Mouse (Mus musculus) limb, embryonic 12.5 days (tissue): ENCODE results near the gene Lage3. TPM values are rescaled to one million over a fixed set of nuclear protein-coding genes. Genes with fewer than 3 reads are reported as not detected.

ENCODE experiments used
- ATAC-seq: fragments of 200-750 bp; cut with Nextera tagmentation; 2 replicates; pipeline ENCODE4 v1.8.0; 2017; ENCODE audit warnings: low read depth, moderate TSS enrichment; ENCODE audit not compliant: insufficient number of reproducible peaks, insufficient read depth, low FRiP score, low TSS enrichment
- H3K27ac ChIP-seq: fragments of 300-500 bp; sonication (generic); 2 replicates; pipeline ENCODE4 v1.5.1; 2016; ENCODE audit warnings: mild to moderate bottlenecking, moderate library complexity
- H3K27me3 ChIP-seq: fragments of 300-500 bp; sonication (generic); 2 replicates; pipeline ENCODE4 v1.6.1; 2016; ENCODE audit warnings: mild to moderate bottlenecking, moderate library complexity
- H3K36me3 ChIP-seq: fragments of 300-500 bp; sonication (generic); 2 replicates; pipeline ENCODE4 v1.6.1; 2016; ENCODE audit warnings: mild to moderate bottlenecking, moderate library complexity
- H3K4me1 ChIP-seq: fragments of 300-500 bp; sonication (generic); replicated peaks from 2 replicates; pipeline ENCODE4 v1.6.1; 2016
- H3K4me2 ChIP-seq: fragments of 300-500 bp; sonication (generic); 2 replicates; pipeline ENCODE4 v1.6.1; 2016; ENCODE audit warnings: mild to moderate bottlenecking, moderate library complexity
- H3K4me3 ChIP-seq: fragments of 300-500 bp; sonication (generic); replicated peaks from 2 replicates; pipeline ENCODE4 v1.5.1; 2016; ENCODE audit warnings: mild to moderate bottlenecking
- H3K9ac ChIP-seq: fragments of 300-500 bp; sonication (generic); replicated peaks from 2 replicates; pipeline ENCODE4 v1.6.1; 2016; ENCODE audit warnings: mild to moderate bottlenecking, moderate library complexity
- H3K9me3 ChIP-seq: fragments of 300-500 bp; sonication (generic); 2 replicates; pipeline ENCODE4 v1.6.1; 2016; ENCODE audit warnings: mild to moderate bottlenecking, moderate library complexity
- WGBS: fragments of 180-500 bp; shearing (Covaris S2); methylation state at CpG from one replicate; pipeline ENCODE4 v1.1.7; 2016; 5-methylcytosine and 5-hydroxymethylcytosine counted together
- microRNA-seq: library from miRNA; unstranded; fragments of <30 nt; microRNA quantifications from one replicate; pipeline ENCODE4, GENCODE M21; 2017
- polyA plus RNA-seq: library from polyadenylated mRNA; unstranded; fragments of >200 nt; fragmentation: Nextera tagmentation; extraction: Ambion mirVana; gene quantifications from 2 replicates; pipeline ENCODE4 v1.2.1, GENCODE M21; 2016

Gene Lage3
- polyA plus RNA-seq, 1 experiment from 2014 or later = 122 TPM

DNA sequence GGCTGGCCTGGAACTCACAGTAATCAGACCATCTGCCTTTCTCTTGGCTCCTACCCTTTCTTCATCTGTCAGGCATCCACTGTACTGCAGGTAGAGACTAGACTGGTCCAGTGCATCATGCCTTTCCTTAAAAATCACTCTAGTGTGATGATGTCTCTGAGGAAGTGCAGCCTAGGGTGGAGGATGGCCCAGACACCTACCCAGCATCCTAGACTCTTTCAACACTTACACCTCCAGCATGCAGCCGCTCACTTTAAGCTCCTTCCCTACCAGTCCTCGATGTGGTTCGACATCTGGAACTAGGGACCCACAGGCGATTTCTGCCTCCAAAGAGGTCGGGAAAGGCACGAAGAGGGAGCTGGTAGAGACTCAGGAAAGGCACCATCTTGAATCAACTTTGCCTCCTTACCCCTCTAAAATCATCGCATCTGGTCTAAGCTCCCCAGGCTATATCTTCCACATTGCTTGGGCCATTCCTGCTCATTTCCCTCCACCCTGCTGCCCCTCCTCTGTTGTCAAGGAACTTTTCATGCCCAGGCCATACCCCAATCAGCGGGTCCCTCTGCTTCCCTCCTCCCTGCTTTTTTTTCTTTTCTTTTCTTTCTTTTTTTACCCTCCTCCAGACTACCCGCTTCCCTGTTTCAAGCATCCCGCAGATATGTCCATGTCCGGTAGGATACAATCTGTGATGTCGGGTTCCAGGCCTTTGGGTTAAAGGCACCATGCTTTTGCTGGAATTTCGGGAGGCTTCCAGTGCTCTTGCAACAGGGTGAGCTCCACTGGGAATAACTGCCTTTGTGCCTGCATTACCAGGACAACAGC lies 562 bp downstream of the Lage3 start:
- ATAC-seq = no peak; the same call in 1 of the 2 replicates
- 25% methylated on average over 13 of the region's 13 CpGs for WGBS
- peak overlapping the region; percentile 56; the same call in 1 of the 2 replicates for H3K27ac ChIP-seq

GRCm38 (mm10) chrX:74330166-74330930 lies 23.1 kb downstream of the Lage3 start:
- H3K27ac ChIP-seq = no peak overlapping the region
- peaks cover 34% of the 10 kb centered on the region for H3K36me3 ChIP-seq
- no peaks in the 10 kb centered on the region for H3K9me3 ChIP-seq
- H3K27me3 ChIP-seq = no peaks in the 10 kb centered on the region
- peak overlapping the region; percentile 66 for H3K4me2 ChIP-seq
- peak overlapping the region; percentile 60; the same call in 1 of the 2 replicates for H3K9ac ChIP-seq
- 49% methylated on average over 2 of the region's 2 CpGs for WGBS
- H3K4me3 ChIP-seq = peak overlapping the region; percentile 49
- H3K4me1 ChIP-seq = no peaks in the 10 kb centered on the region; the same call in none of the 2 replicates
- no peak for ATAC-seq

More for the DNA sequence above, 562 bp downstream of the Lage3 start:
- no peaks in the 10 kb centered on the region for H3K27me3 ChIP-seq
- H3K4me2 ChIP-seq = peak overlapping the region; percentile 57
- H3K36me3 ChIP-seq = no peaks in the 10 kb centered on the region
- peak overlapping the region; percentile 66 for H3K9ac ChIP-seq
- no peaks in the 10 kb centered on the region for H3K9me3 ChIP-seq
- H3K4me1 ChIP-seq = no peaks in the 10 kb centered on the region
- peak overlapping the region; percentile 49 for H3K4me3 ChIP-seq

DNA sequence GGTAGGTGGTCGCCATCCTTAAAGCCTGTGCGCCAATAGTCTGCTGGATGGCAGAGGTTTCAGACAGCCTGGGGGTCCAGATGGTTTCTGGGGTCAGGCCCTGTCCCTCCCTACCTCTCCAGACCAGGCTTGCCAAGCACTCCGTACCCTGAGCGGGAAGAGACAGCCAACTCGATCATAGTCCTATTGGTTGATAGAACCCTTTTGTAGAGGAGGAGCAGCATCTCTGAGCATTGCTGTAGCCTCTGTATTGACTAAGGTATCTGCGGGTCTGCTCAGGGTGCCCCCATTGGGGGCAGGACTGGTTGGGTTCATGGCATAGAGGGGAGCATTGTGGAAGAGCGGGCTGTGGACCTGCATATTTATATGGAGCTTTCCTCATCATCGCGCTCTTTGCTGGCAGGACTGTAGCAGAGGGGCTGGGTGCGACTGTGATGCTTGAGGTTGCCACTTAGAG lies 24.2 kb downstream of the Lage3 start:
- Histone ChIP-seq H3K4me2 (peak overlapping the region; percentile 66), H3K36me3 (peaks cover 24% of the 10 kb centered on the region; the same call in 1 of the 2 replicates), H3K9ac (peak overlapping the region; percentile 60), H3K27me3 (no peaks in the 10 kb centered on the region), H3K9me3 (no peaks in the 10 kb centered on the region), H3K27ac (0 out of 2 replicates have a peak overlapping the region, but pooled peaks have one; percentile 80), H3K4me1 (no peaks in the 10 kb centered on the region; the same call in none of the 2 replicates), H3K4me3 (peak overlapping the region; percentile 49)
- 24% methylated on average over 8 of the region's 10 CpGs for WGBS
- peak; percentile 35; the same call in 1 of the 2 replicates for ATAC-seq

- Histone ChIP-seq H3K27me3 (no peaks in the 10 kb centered on the region), H3K9ac (peak within 1 kb of the TSS; percentile 60), H3K27ac (peak within 1 kb of the TSS; percentile 80; the same call in 1 of the 2 replicates), H3K4me1 (no peaks in the 10 kb centered on the region; the same call in none of the 2 replicates), H3K9me3 (no peaks in the 10 kb centered on the region), H3K36me3 (peaks cover 19% of the 10 kb centered on the region; the same call in 1 of the 2 replicates), H3K4me2 (peak within 1 kb of the TSS; percentile 66), H3K4me3 (peak within 1 kb of the TSS; percentile 49)
- peak; percentile 92 for ATAC-seq
- WGBS = 13% methylated on average over 29 of the region's 30 CpGs
Measured at GRCm38 (mm10) chrX:74328725-74329161, 24.7 kb downstream of the Lage3 start, which contains the start of gene Plxna3. Plxna3 (plus strand) TSS chrX:74329066.

- H3K27me3 ChIP-seq = no peaks in the 10 kb centered on the region
- peak; percentile 94 for ATAC-seq
- H3K9me3 ChIP-seq = no peaks in the 10 kb centered on the region
- H3K4me1 ChIP-seq = no peaks in the 10 kb centered on the region
- H3K36me3 ChIP-seq = peaks cover 36% of the 10 kb centered on the region
- H3K4me2 ChIP-seq = peak within 1 kb of the TSS; percentile 68
- peak within 1 kb of the TSS; percentile 77 for H3K9ac ChIP-seq
- 17% methylated on average over 56 of the region's 59 CpGs for WGBS
- H3K27ac ChIP-seq = peak within 1 kb of the TSS; percentile 84
- peak within 1 kb of the TSS; percentile 62 for H3K4me3 ChIP-seq
Measured at GRCm38 (mm10) chrX:74312540-74313464, 40.6 kb downstream of the Lage3 start, which contains the start of gene Fam50a. Fam50a (plus strand) TSS chrX:74313033.

DNA sequence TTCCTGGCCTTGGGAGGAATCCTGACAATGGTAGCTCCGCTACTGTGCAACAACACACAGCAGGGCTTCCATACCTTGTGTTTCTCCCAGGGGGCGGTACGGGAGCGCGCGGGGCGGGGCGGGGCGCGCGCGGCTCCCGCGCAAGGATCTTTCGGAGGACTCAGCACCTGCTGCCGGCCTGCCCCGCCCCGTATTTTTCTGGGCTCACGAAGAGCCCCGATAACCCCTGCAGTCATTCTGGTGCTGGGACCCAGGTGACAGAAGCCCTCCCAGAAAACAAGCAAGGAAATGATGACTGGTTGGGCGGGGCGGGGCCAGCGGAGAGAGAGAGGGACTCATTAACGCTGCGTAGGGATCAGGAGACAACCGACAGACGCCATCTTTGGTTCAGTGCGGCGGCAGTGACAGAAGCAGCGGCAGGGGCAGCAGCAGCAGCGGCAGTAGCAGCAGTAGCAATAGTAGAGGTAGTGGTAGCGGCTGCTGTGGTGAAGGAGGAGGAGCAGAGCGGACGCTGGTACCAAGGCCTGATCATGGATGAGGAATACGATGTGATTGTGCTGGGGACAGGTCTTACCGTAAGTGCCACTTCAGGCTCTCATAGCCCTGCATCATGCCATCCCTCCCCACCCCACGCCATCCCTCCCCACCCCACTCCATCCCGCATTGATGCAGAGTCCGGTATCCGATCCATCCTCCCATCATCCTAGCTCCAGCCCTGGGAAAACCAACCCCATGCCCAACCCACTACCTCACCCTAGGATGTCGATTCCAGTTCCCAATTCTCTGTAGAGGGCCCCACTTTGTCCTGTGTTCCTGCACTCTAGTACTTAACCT lies 48.3 kb downstream of the Lage3 start, which contains the start of gene Gdi1:
Gdi1 (plus strand) TSS at position 132 of the 834 bp plus-strand sequence.
- peak; percentile 50 for ATAC-seq
- Histone ChIP-seq H3K27ac (peak within 1 kb of the TSS; percentile 90), H3K9ac (peak within 1 kb of the TSS; percentile 68), H3K9me3 (no peaks in the 10 kb centered on the region), H3K27me3 (no peaks in the 10 kb centered on the region), H3K4me3 (peak within 1 kb of the TSS; percentile 58), H3K36me3 (peaks cover 73% of the 10 kb centered on the region), H3K4me1 (no peaks in the 10 kb centered on the region; the same call in 1 of the 2 replicates), H3K4me2 (peak within 1 kb of the TSS; percentile 75)
- 16% methylated on average over 37 of the region's 41 CpGs for WGBS

Small RNAs within 50 kb of the gene (microRNA-seq; reads per million reads assigned to microRNA genes)
- not detected for gene Mir7092

Other genes with a start within 250 kb of the Lage3 start
- not detected in 2 replicates for gene Opn1mw, start 226.2 kb downstream of the Lage3 start, polyA plus RNA-seq
- gene Mecp2, start 218.3 kb downstream of the Lage3 start, polyA plus RNA-seq = 13.1 and 14.2 TPM in 2 replicates
- gene Tex28, start 185.8 kb downstream of the Lage3 start, polyA plus RNA-seq = not detected in 2 replicates
- 0.08 and 0.19 TPM in 2 replicates for gene Tktl1, start 176.4 kb downstream of the Lage3 start, polyA plus RNA-seq
- gene Flna, start 103.8 kb downstream of the Lage3 start, polyA plus RNA-seq = 311 and 345 TPM in 2 replicates
- gene Emd, start 98.9 kb downstream of the Lage3 start, polyA plus RNA-seq = 21.3 and 25.4 TPM in 2 replicates
- 787 and 794 TPM in 2 replicates for gene Rpl10, start 82.8 kb downstream of the Lage3 start, polyA plus RNA-seq
- 90.9 and 94.9 TPM in 2 replicates for gene Taz, start 71.7 kb downstream of the Lage3 start, polyA plus RNA-seq
- gene Dnase1l1, start 71.3 kb downstream of the Lage3 start, polyA plus RNA-seq = 9.9 and 11.6 TPM in 2 replicates
- 94.8 and 106 TPM in 2 replicates for gene Atp6ap1, start 56.5 kb downstream of the Lage3 start, polyA plus RNA-seq
- 228 and 276 TPM in 2 replicates for gene Gdi1, start 48.6 kb downstream of the Lage3 start, polyA plus RNA-seq
- gene Fam50a, start 40.6 kb downstream of the Lage3 start, polyA plus RNA-seq = 68.1 and 73.2 TPM in 2 replicates
- gene Plxna3, start 24.6 kb downstream of the Lage3 start, polyA plus RNA-seq = 27.1 and 27.3 TPM in 2 replicates
- gene Ubl4a, start 19.6 kb upstream of the Lage3 start, polyA plus RNA-seq = 57.1 and 59.8 TPM in 2 replicates
- 14.4 and 14.8 TPM in 2 replicates for gene Slc10a3, start 19.7 kb upstream of the Lage3 start, polyA plus RNA-seq
- gene Fam3a, start 39.7 kb upstream of the Lage3 start, polyA plus RNA-seq = 30.5 and 32.6 TPM in 2 replicates
- 22.1 and 22.3 TPM in 2 replicates for gene Ikbkg, start 39.7 kb upstream of the Lage3 start, polyA plus RNA-seq
- 44.1 and 46.0 TPM in 2 replicates for gene G6pdx, start 75.6 kb upstream of the Lage3 start, polyA plus RNA-seq
- 0.69 and 1.4 TPM in 2 replicates for gene Gm6880, start 127.8 kb upstream of the Lage3 start, polyA plus RNA-seq
- not detected in 2 replicates for gene Olfr1326-ps1, start 221.3 kb upstream of the Lage3 start, polyA plus RNA-seq
- not detected in 2 replicates for gene Olfr1325, start 239.1 kb upstream of the Lage3 start, polyA plus RNA-seq